ENCODE assay signal across 10 mouse cellular contexts in genomic region chr5:76929180-76929877, GRCm38 (mm10). TPM values are rescaled to one million over a fixed set of nuclear protein-coding genes. Genes with fewer than 3 reads are reported as not detected.
DNase-seq lines count a peak whose midpoint lies in the region; ATAC-seq and TF ChIP-seq lines count a peak whose summit lies in the region.
"Had no signal": no experiment of that assay in that cellular context is flagged by ENCODE, and none has a peak within 500 bp of the region (broad histone marks: within the 10 kb centered on the region; RNA-seq: fewer than 3 reads in every experiment).

No protein-coding gene starts in this region.

- peak overlapping the region; percentile 48; the same call in 1 of the 2 replicates for H3K27ac ChIP-seq in embryonic facial prominence, embryonic 15.5 days (replicated peaks)
- H3K27ac ChIP-seq in kidney, postnatal 0 days, result peak overlapping the region; percentile 80
- H3K27ac ChIP-seq in forebrain, embryonic 14.5 days (ENCODE audit: low read depth, low read length), result no peak overlapping the region
- H3K27ac ChIP-seq: midbrain, embryonic 15.5 days had no signal

- intact Hi-C loops in heart, postnatal 25 days (cut with DNase I), result no loop called here

- ATAC-seq in embryonic facial prominence, embryonic 15.5 days (ENCODE audit: insufficient number of reproducible peaks, low FRiP score, low TSS enrichment, low read depth), result no peak
- peak; percentile 68; the same call in 1 of the 2 replicates for ATAC-seq in kidney, postnatal 0 days (replicated peaks; ENCODE audit: low FRiP score, low read depth)
- no peak for ATAC-seq in forebrain, embryonic 14.5 days
- ATAC-seq: midbrain, embryonic 15.5 days had no signal

- peak; percentile 38 to 52 for DNase-seq in heart, adult 18-20 months
- no peak for DNase-seq in heart, postnatal 25 days (ENCODE audit: low spot score)
- peak; percentile 83 for DNase-seq in kidney, postnatal 0 days (ENCODE audit: low spot score)
- no peak for DNase-seq in ovary, postnatal 36 days (ENCODE audit: low spot score)
- no peak for DNase-seq in left cerebral cortex, adult 8-10 months (ENCODE audit: low spot score in 2 of 2)
- no peak for DNase-seq in forebrain, embryonic 14.5 days (ENCODE audit: low spot score)

- H3K9me3 ChIP-seq in embryonic facial prominence, embryonic 15.5 days (replicated peaks), result no peaks in the 10 kb centered on the region
- 0 out of 2 replicates have a peak, but pooled peaks cover 4% of the 10 kb centered on the region for H3K9me3 ChIP-seq in kidney, postnatal 0 days (replicated peaks; ENCODE audit: low read length)
- H3K9me3 ChIP-seq in megakaryocyte, embryonic 14.5 days, result no peaks in the 10 kb centered on the region
- H3K9me3 ChIP-seq in forebrain, embryonic 14.5 days (replicated peaks; ENCODE audit: control insufficient read depth, low read length), result peaks cover 3% of the 10 kb centered on the region; the same call in 1 of the 2 replicates
- H3K9me3 ChIP-seq: G1E; midbrain, embryonic 15.5 days had no signal

- TF ChIP-seq CTCF in kidney, postnatal 0 days (IDR thresholded peaks at IDR 0.05; ENCODE audit: low read depth), result no peak

- peaks cover 5% of the 10 kb centered on the region for H3K4me1 ChIP-seq in embryonic facial prominence, embryonic 15.5 days
- 0 out of 2 replicates have a peak, but pooled peaks cover 3% of the 10 kb centered on the region for H3K4me1 ChIP-seq in kidney, postnatal 0 days (replicated peaks; ENCODE audit: insufficient read depth, low read length)
- peaks cover 34% of the 10 kb centered on the region for H3K4me1 ChIP-seq in megakaryocyte, embryonic 14.5 days
- no peaks in the 10 kb centered on the region for H3K4me1 ChIP-seq in forebrain, embryonic 14.5 days (ENCODE audit: control insufficient read depth, insufficient read depth, low read length)
- H3K4me1 ChIP-seq: midbrain, embryonic 15.5 days had no signal

- no peak overlapping the region for H3K9ac ChIP-seq in embryonic facial prominence, embryonic 15.5 days
- no peak overlapping the region for H3K9ac ChIP-seq in kidney, postnatal 0 days (ENCODE audit: low read depth, low read length)
- no peak overlapping the region for H3K9ac ChIP-seq in forebrain, embryonic 14.5 days (ENCODE audit: low read length)
- H3K9ac ChIP-seq: midbrain, embryonic 15.5 days had no signal

- peaks cover 19% of the 10 kb centered on the region for H3K36me3 ChIP-seq in embryonic facial prominence, embryonic 15.5 days
- peaks cover 16% of the 10 kb centered on the region for H3K36me3 ChIP-seq in kidney, postnatal 0 days (ENCODE audit: insufficient read depth, low read length)
- peaks cover 42% of the 10 kb centered on the region for H3K36me3 ChIP-seq in megakaryocyte, embryonic 14.5 days (replicated peaks; ENCODE audit: low read length)
- peaks cover 20% of the 10 kb centered on the region for H3K36me3 ChIP-seq in forebrain, embryonic 14.5 days (ENCODE audit: control insufficient read depth, insufficient read depth, low read length)

- WGBS in embryonic facial prominence, embryonic 15.5 days, result 66% methylated on average over 7 of the region's 7 CpGs
- 52% methylated on average over 7 of the region's 7 CpGs for WGBS in kidney, postnatal 0 days
- WGBS in forebrain, embryonic 14.5 days, result 89% methylated on average over 7 of the region's 7 CpGs

- no peak overlapping the region for H3K4me3 ChIP-seq in embryonic facial prominence, embryonic 15.5 days (replicated peaks)
- no peak overlapping the region for H3K4me3 ChIP-seq in kidney, postnatal 0 days (replicated peaks; ENCODE audit: low read depth, low read length)
- H3K4me3 ChIP-seq in megakaryocyte, embryonic 14.5 days (replicated peaks), result peak overlapping the region; percentile 76
- H3K4me3 ChIP-seq in forebrain, embryonic 14.5 days (ENCODE audit: low read depth, low read length), result no peak overlapping the region
- H3K4me3 ChIP-seq: midbrain, embryonic 15.5 days had no signal

- H3K27me3 ChIP-seq in embryonic facial prominence, embryonic 15.5 days, result no peaks in the 10 kb centered on the region
- H3K27me3 ChIP-seq in kidney, postnatal 0 days (ENCODE audit: insufficient read depth, low read length), result no peaks in the 10 kb centered on the region
- H3K27me3 ChIP-seq in megakaryocyte, embryonic 14.5 days (replicated peaks), result no peaks in the 10 kb centered on the region
- no peaks in the 10 kb centered on the region for H3K27me3 ChIP-seq in forebrain, embryonic 14.5 days (replicated peaks; ENCODE audit: control insufficient read depth, insufficient read depth, low read length)
- H3K27me3 ChIP-seq: midbrain, embryonic 15.5 days had no signal

- peak overlapping the region; percentile 38; the same call in 1 of the 2 replicates for H3K4me2 ChIP-seq in embryonic facial prominence, embryonic 15.5 days (replicated peaks)
- peak overlapping the region; percentile 36 for H3K4me2 ChIP-seq in kidney, postnatal 0 days (ENCODE audit: low read length)
- H3K4me2 ChIP-seq in forebrain, embryonic 14.5 days (ENCODE audit: low read length), result no peak overlapping the region
- H3K4me2 ChIP-seq: midbrain, embryonic 15.5 days had no signal

RNA-seq across cellular contexts. Expression of gene Paics, which starts 21.8 kb away (rescaled TPM):
- 100 to 1,000 TPM; 159 TPM for total RNA-seq in heart, adult 18-20 months (2021)
- total RNA-seq in heart, postnatal 25 days (2021), result 100 to 1,000 TPM; 138 to 159 TPM
- 223 and 228 TPM in 2 replicates for polyA plus RNA-seq in embryonic facial prominence, embryonic 15.5 days (2015; fragmentation: Nextera tagmentation; extraction: Ambion mirVana)
- 252 and 279 TPM in 2 replicates for polyA plus RNA-seq in kidney, postnatal 0 days (2015; fragmentation: Nextera tagmentation; extraction: Ambion mirVana)
- 2.7 and 25.3 TPM in 2 replicates for polyA plus RNA-seq in megakaryocyte, embryonic 14.5 days (2012; ENCODE audit: insufficient read depth, low replicate concordance)
- total RNA-seq in left cerebral cortex, adult 8-10 months (2022), result 100 to 1,000 TPM; 101 to 109 (median 107) TPM
- 260 and 276 TPM in 2 replicates for polyA plus RNA-seq in forebrain, embryonic 14.5 days (2014; fragmentation: Nextera tagmentation; extraction: Ambion mirVana)

RNA-seq across cellular contexts. Expression of gene Ppat, which starts 22.0 kb away (rescaled TPM):
- total RNA-seq in heart, adult 18-20 months (2021), result 10 to 100 TPM; 13.3 to 15.1 TPM
- total RNA-seq in heart, postnatal 25 days (2021), result 10 to 100 TPM; 12.2 to 15.5 TPM
- polyA plus RNA-seq in embryonic facial prominence, embryonic 15.5 days (2015; fragmentation: Nextera tagmentation; extraction: Ambion mirVana), result 17.1 and 17.9 TPM in 2 replicates
- 35.9 and 37.6 TPM in 2 replicates for polyA plus RNA-seq in kidney, postnatal 0 days (2015; fragmentation: Nextera tagmentation; extraction: Ambion mirVana)
- polyA plus RNA-seq in megakaryocyte, embryonic 14.5 days (2012; ENCODE audit: insufficient read depth, low replicate concordance), result 0.50 and 4.0 TPM in 2 replicates
- total RNA-seq in left cerebral cortex, adult 8-10 months (2022), result 10 to 100 TPM; 16.2 to 20.3 (median 17.9) TPM
- 16.3 and 19.5 TPM in 2 replicates for polyA plus RNA-seq in forebrain, embryonic 14.5 days (2014; fragmentation: Nextera tagmentation; extraction: Ambion mirVana)

RNA-seq across cellular contexts. Expression of gene Aasdh, which starts 24.0 kb away (rescaled TPM):
- 10 to 100 TPM; 16.8 to 16.9 TPM for total RNA-seq in heart, adult 18-20 months (2021)
- total RNA-seq in heart, postnatal 25 days (2021), result 10 to 100 TPM; 14.4 to 15.4 TPM
- 17.8 and 18.8 TPM in 2 replicates for polyA plus RNA-seq in embryonic facial prominence, embryonic 15.5 days (2015; fragmentation: Nextera tagmentation; extraction: Ambion mirVana)
- 10.6 and 11.0 TPM in 2 replicates for polyA plus RNA-seq in kidney, postnatal 0 days (2015; fragmentation: Nextera tagmentation; extraction: Ambion mirVana)
- 0.31 TPM in 1 of 2 replicates, not detected in the other for polyA plus RNA-seq in megakaryocyte, embryonic 14.5 days (2012; ENCODE audit: insufficient read depth, low replicate concordance)
- 10 to 100 TPM; 19.4 to 25.6 (median 21.0) TPM for total RNA-seq in left cerebral cortex, adult 8-10 months (2022)
- polyA plus RNA-seq in forebrain, embryonic 14.5 days (2014; fragmentation: Nextera tagmentation; extraction: Ambion mirVana), result 18.2 and 18.4 TPM in 2 replicates

RNA-seq across cellular contexts. Expression of gene Srp72, which starts 45.2 kb away (rescaled TPM):
- 10 to 100 TPM; 40.4 to 50.6 TPM for total RNA-seq in heart, adult 18-20 months (2021)
- total RNA-seq in heart, postnatal 25 days (2021), result 10 to 100 TPM; 52.7 to 59.6 TPM
- 97.3 and 106 TPM in 2 replicates for polyA plus RNA-seq in embryonic facial prominence, embryonic 15.5 days (2015; fragmentation: Nextera tagmentation; extraction: Ambion mirVana)
- 70.0 and 79.5 TPM in 2 replicates for polyA plus RNA-seq in kidney, postnatal 0 days (2015; fragmentation: Nextera tagmentation; extraction: Ambion mirVana)
- 10.0 and 62.0 TPM in 2 replicates for polyA plus RNA-seq in megakaryocyte, embryonic 14.5 days (2012; ENCODE audit: insufficient read depth, low replicate concordance)
- total RNA-seq in left cerebral cortex, adult 8-10 months (2022), result 100 to 1,000 TPM in 3 of 4 experiments, 10 to 100 TPM in 1; 91.9 to 105 (median 103) TPM
- 85.2 and 92.3 TPM in 2 replicates for polyA plus RNA-seq in forebrain, embryonic 14.5 days (2014; fragmentation: Nextera tagmentation; extraction: Ambion mirVana)

Comparison
In these comparisons a context has a peak if more than half of its experiments do, and no peak if none do; other contexts are left out.
1. DNase-seq: peak in heart, adult 18-20 months (2 of 2) and kidney, postnatal 0 days (single experiment); none in heart, postnatal 25 days (single experiment), ovary, postnatal 36 days (single experiment), left cerebral cortex, adult 8-10 months (0 of 2) and forebrain, embryonic 14.5 days (single experiment).